Mouse (Mus musculus) lung, postnatal 0 days (tissue): ENCODE data around the gene Dnah5. TPM values are rescaled to one million over a fixed set of nuclear protein-coding genes. Genes with fewer than 3 reads are reported as not detected.

Experiments
- ATAC-seq: fragments of 200-750 bp; cut with Nextera tagmentation; 2 replicates; pipeline ENCODE4 v1.8.0; 2017; ENCODE audit warnings: moderate library complexity
- DNase-seq: peaks from one replicate; pipeline ENCODE4 v3.0.0-alpha.2; 2016; ENCODE audit warnings: low spot score
- H3K27ac ChIP-seq: fragments of 300-500 bp; sonication (generic); 2 replicates; pipeline ENCODE4 v1.5.1; 2014; ENCODE audit warnings: antibody characterized with exemption, mild to moderate bottlenecking, low read length, mixed read lengths
- H3K27me3 ChIP-seq: fragments of 300-500 bp; sonication (generic); replicated peaks from 2 replicates; pipeline ENCODE4 v1.6.1; 2014; ENCODE audit warnings: low read length, mixed read lengths; ENCODE audit not compliant: insufficient read depth
- H3K36me3 ChIP-seq: fragments of 300-500 bp; sonication (generic); 2 replicates; pipeline ENCODE4 v1.6.1; 2014; ENCODE audit warnings: low read length, mixed read lengths; ENCODE audit not compliant: insufficient read depth
- H3K4me1 ChIP-seq: fragments of 300-500 bp; sonication (generic); 2 replicates; pipeline ENCODE4 v1.6.1; 2014; ENCODE audit warnings: antibody characterized with exemption, low read depth, low read length, mixed read lengths; ENCODE audit not compliant: insufficient read depth
- H3K4me2 ChIP-seq: fragments of 300-500 bp; sonication (generic); replicated peaks from 2 replicates; pipeline ENCODE4 v1.6.1; 2014; ENCODE audit warnings: low read depth, mild to moderate bottlenecking, low read length, moderate library complexity, mixed read lengths
- H3K4me3 ChIP-seq: fragments of 300-500 bp; sonication (generic); 2 replicates; pipeline ENCODE4 v1.5.1; 2014; ENCODE audit warnings: low read depth, low read length
- H3K9ac ChIP-seq: fragments of 300-500 bp; sonication (generic); replicated peaks from 2 replicates; pipeline ENCODE4 v1.6.1; 2014; ENCODE audit warnings: low read depth, mild to moderate bottlenecking
- H3K9me3 ChIP-seq: fragments of 300-500 bp; sonication (generic); 2 replicates; pipeline ENCODE4 v1.6.1; 2016; ENCODE audit warnings: low read length, mixed read lengths
- CTCF ChIP-seq: IDR thresholded peaks from 2 replicates; pipeline ENCODE4 v1.5.1; 2016; ENCODE audit warnings: antibody characterized with exemption, mild to moderate bottlenecking
- EP300 ChIP-seq: IDR thresholded peaks from 2 replicates; pipeline ENCODE4 v1.6.1; 2016; ENCODE audit warnings: antibody characterized with exemption, mild to moderate bottlenecking, control low read depth
- WGBS: fragments of 180-500 bp; shearing (Covaris S2); extraction: QIAGEN DNeasy Blood & Tissue Kit; methylation state at CpG from one replicate; pipeline ENCODE4 v1.1.7; 2014; 5-methylcytosine and 5-hydroxymethylcytosine counted together
- polyA plus RNA-seq: library from polyadenylated mRNA; unstranded; fragments of >200 nt; fragmentation: Nextera tagmentation; extraction: Ambion mirVana; gene quantifications from 2 replicates; pipeline ENCODE4 v1.2.1, GENCODE M21; 2015

Dnah5 gene
- polyA plus RNA-seq, 1 experiment from 2014 or later = 1.1 TPM

GRCm38 (mm10) chr15:28315812-28316528, 112.4 kb downstream of the Dnah5 start:
- H3K9me3 ChIP-seq = no peaks in the 10 kb centered on the region
- H3K4me3 ChIP-seq = no peak overlapping the region
- ATAC-seq (no peak), DNase-seq (peak; percentile 37)
- H3K27me3 ChIP-seq = no peaks in the 10 kb centered on the region
- H3K36me3 ChIP-seq = no peaks in the 10 kb centered on the region
- no peaks in the 10 kb centered on the region for H3K4me1 ChIP-seq
- no peak overlapping the region for H3K9ac ChIP-seq
- TF ChIP-seq CTCF = peak; percentile 71
- no peak for TF ChIP-seq EP300
- no peak overlapping the region for H3K4me2 ChIP-seq
- no peak overlapping the region for H3K27ac ChIP-seq
- WGBS = 28% methylated on average over 6 of the region's 6 CpGs

GRCm38 (mm10) chr15:28322533-28322932, 119.0 kb downstream of the Dnah5 start:
- no peaks in the 10 kb centered on the region for H3K9me3 ChIP-seq
- no peak overlapping the region for H3K4me2 ChIP-seq
- TF ChIP-seq CTCF (no peak), EP300 (no peak)
- 79% methylated on average over 7 of the region's 7 CpGs for WGBS
- ATAC-seq (no peak), DNase-seq (no peak)
- H3K27ac ChIP-seq = no peak overlapping the region
- H3K36me3 ChIP-seq = no peaks in the 10 kb centered on the region
- H3K4me1 ChIP-seq = no peaks in the 10 kb centered on the region
- no peaks in the 10 kb centered on the region for H3K27me3 ChIP-seq
- no peak overlapping the region for H3K4me3 ChIP-seq
- no peak overlapping the region for H3K9ac ChIP-seq

GRCm38 (mm10) chr15:28326985-28327384, 123.4 kb downstream of the Dnah5 start:
- ATAC-seq (no peak), DNase-seq (no peak)
- no peak overlapping the region for H3K27ac ChIP-seq
- no peaks in the 10 kb centered on the region for H3K4me1 ChIP-seq
- H3K9ac ChIP-seq = no peak overlapping the region
- 56% methylated on average over 7 of the region's 7 CpGs for WGBS
- H3K9me3 ChIP-seq = no peaks in the 10 kb centered on the region
- no peaks in the 10 kb centered on the region for H3K36me3 ChIP-seq
- no peaks in the 10 kb centered on the region for H3K27me3 ChIP-seq
- no peak overlapping the region for H3K4me3 ChIP-seq
- no peak overlapping the region for H3K4me2 ChIP-seq
- no peak for TF ChIP-seq EP300
- TF ChIP-seq CTCF = no peak

- TF ChIP-seq EP300 = no peak
- no peak for TF ChIP-seq CTCF
- Histone ChIP-seq H3K4me2 (no peak overlapping the region), H3K9me3 (no peaks in the 10 kb centered on the region), H3K27me3 (no peaks in the 10 kb centered on the region), H3K36me3 (no peaks in the 10 kb centered on the region), H3K4me1 (no peaks in the 10 kb centered on the region), H3K4me3 (no peak overlapping the region), H3K9ac (no peak overlapping the region), H3K27ac (no peak overlapping the region)
- WGBS = 78% methylated on average over 9 of the region's 9 CpGs
- DNase-seq (no peak), ATAC-seq (no peak)
Observed at GRCm38 (mm10) chr15:28327441-28327840, 123.9 kb downstream of the Dnah5 start.

- no peaks in the 10 kb centered on the region for H3K4me1 ChIP-seq
- no peak overlapping the region for H3K9ac ChIP-seq
- no peak overlapping the region for H3K4me3 ChIP-seq
- WGBS = 33% methylated on average over 4 of the region's 4 CpGs
- TF ChIP-seq EP300 = no peak
- no peak for TF ChIP-seq CTCF
- H3K36me3 ChIP-seq = no peaks in the 10 kb centered on the region
- DNase-seq (no peak), ATAC-seq (no peak)
- no peak overlapping the region for H3K27ac ChIP-seq
- no peaks in the 10 kb centered on the region for H3K9me3 ChIP-seq
- H3K27me3 ChIP-seq = no peaks in the 10 kb centered on the region
- no peak overlapping the region for H3K4me2 ChIP-seq
Observed at GRCm38 (mm10) chr15:28341151-28341550, 137.6 kb downstream of the Dnah5 start.

- 62% methylated on average over 11 of the region's 11 CpGs for WGBS
- H3K27ac ChIP-seq = no peak overlapping the region
- H3K4me1 ChIP-seq = no peaks in the 10 kb centered on the region
Observed at GRCm38 (mm10) chr15:28367561-28367960, 164.0 kb downstream of the Dnah5 start.

GRCm38 (mm10) chr15:28370431-28370830, 166.9 kb downstream of the Dnah5 start:
- 85% methylated on average over 6 of the region's 6 CpGs for WGBS

More at GRCm38 (mm10) chr15:28367561-28367960, 164.0 kb downstream of the Dnah5 start:
- no peak for TF ChIP-seq EP300
- Histone ChIP-seq H3K4me2 (no peak overlapping the region), H3K4me3 (no peak overlapping the region), H3K9me3 (no peaks in the 10 kb centered on the region), H3K36me3 (no peaks in the 10 kb centered on the region), H3K9ac (no peak overlapping the region), H3K27me3 (no peaks in the 10 kb centered on the region)
- no peak for ATAC-seq
- DNase-seq = no peak

More at GRCm38 (mm10) chr15:28370431-28370830, 166.9 kb downstream of the Dnah5 start:
- Histone ChIP-seq H3K9ac (no peak overlapping the region), H3K4me2 (no peak overlapping the region), H3K27ac (no peak overlapping the region), H3K4me3 (no peak overlapping the region), H3K36me3 (no peaks in the 10 kb centered on the region), H3K9me3 (no peaks in the 10 kb centered on the region), H3K27me3 (no peaks in the 10 kb centered on the region), H3K4me1 (no peaks in the 10 kb centered on the region)
- no peak for ATAC-seq
- TF ChIP-seq EP300 (no peak), CTCF (no peak)
- no peak for DNase-seq
